Comparison of ENCODE assay signal across 13 mouse cellular contexts in the genomic region with DNA sequence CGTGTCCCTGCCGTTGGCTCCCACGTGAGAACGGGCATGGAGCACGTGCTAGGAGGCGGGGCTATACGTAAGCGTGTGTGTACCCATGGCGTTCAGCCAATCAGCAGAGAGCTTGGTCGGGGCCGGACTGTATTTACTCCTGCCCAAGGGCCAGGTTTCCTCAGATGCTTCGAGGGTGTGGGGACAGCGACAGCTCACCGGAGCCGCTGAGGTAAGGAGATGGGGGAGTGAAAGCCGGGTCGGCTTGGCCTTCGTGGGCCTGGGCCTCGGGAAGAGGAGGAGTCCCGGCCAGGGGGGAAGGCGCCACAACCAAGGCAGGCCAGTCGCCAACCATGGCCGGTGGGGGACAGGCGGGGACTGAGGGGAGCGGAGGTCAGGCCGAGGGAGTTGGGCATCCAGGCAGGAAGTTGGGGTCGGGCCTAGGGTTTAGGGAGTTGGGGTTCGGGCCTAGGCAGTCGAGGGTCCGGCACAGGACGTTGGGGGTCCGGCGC. TPM values are rescaled to one million over a fixed set of nuclear protein-coding genes. Genes with fewer than 3 reads are reported as not detected.
DNase-seq lines count a peak whose midpoint lies in the region; ATAC-seq and TF ChIP-seq lines count a peak whose summit lies in the region.
"Had no signal": no experiment of that assay in that cellular context is flagged by ENCODE, and none has a peak within 500 bp of the region (broad histone marks: within the 10 kb centered on the region; RNA-seq: fewer than 3 reads in every experiment).

A gene (plus strand): TSS at position 68 of the 491 bp plus-strand sequence.

- DNase-seq in hindbrain, postnatal 0 days (ENCODE audit: low spot score): no peak
- peak; percentile 6 for DNase-seq in lung, postnatal 10 days
- DNase-seq in lung, postnatal 4 days: no peak
- no peak for DNase-seq in left cerebral cortex, adult 8-10 months (ENCODE audit: low spot score in 2 of 2)
- DNase-seq in yolk sac, embryonic 10.5 days (ENCODE audit: low spot score): no peak
- DNase-seq: adrenal gland, postnatal 10 days; cerebellum, adult 2 months; liver, embryonic 13.5 days had no signal

- H3K4me2 ChIP-seq in hindbrain, embryonic 13.5 days: no peak within 1 kb of the TSS
- H3K4me2 ChIP-seq in hindbrain, postnatal 0 days (ENCODE audit: low read depth, low read length): no peak within 1 kb of the TSS
- no peak within 1 kb of the TSS for H3K4me2 ChIP-seq in embryonic facial prominence, embryonic 15.5 days (replicated peaks)
- no peak within 1 kb of the TSS for H3K4me2 ChIP-seq in stomach, embryonic 16.5 days (ENCODE audit: low read depth, low read length)
- H3K4me2 ChIP-seq: liver, embryonic 13.5 days had no signal

- no peaks in the 10 kb centered on the region for H3K36me3 ChIP-seq in hindbrain, embryonic 13.5 days
- H3K36me3 ChIP-seq in hindbrain, postnatal 0 days (ENCODE audit: insufficient read depth, low read length): no peaks in the 10 kb centered on the region
- H3K36me3 ChIP-seq in embryonic facial prominence, embryonic 15.5 days: no peaks in the 10 kb centered on the region
- H3K36me3 ChIP-seq in stomach, embryonic 16.5 days (ENCODE audit: control insufficient read depth, insufficient read depth, low read length): no peaks in the 10 kb centered on the region
- H3K36me3 ChIP-seq: G1E; liver, embryonic 13.5 days had no signal

- H3K4me1 ChIP-seq in hindbrain, embryonic 13.5 days (replicated peaks): no peaks in the 10 kb centered on the region
- no peaks in the 10 kb centered on the region for H3K4me1 ChIP-seq in hindbrain, postnatal 0 days (ENCODE audit: insufficient read depth, low read length)
- no peaks in the 10 kb centered on the region for H3K4me1 ChIP-seq in embryonic facial prominence, embryonic 15.5 days
- H3K4me1 ChIP-seq in stomach, embryonic 16.5 days (ENCODE audit: control insufficient read depth, insufficient read depth, low read length): no peaks in the 10 kb centered on the region
- H3K4me1 ChIP-seq: liver, embryonic 13.5 days had no signal

- no peaks in the 10 kb centered on the region for H3K27me3 ChIP-seq in hindbrain, embryonic 13.5 days
- H3K27me3 ChIP-seq in hindbrain, postnatal 0 days (ENCODE audit: insufficient read depth, low read length): no peaks in the 10 kb centered on the region
- H3K27me3 ChIP-seq in embryonic facial prominence, embryonic 15.5 days: no peaks in the 10 kb centered on the region
- H3K27me3 ChIP-seq in stomach, embryonic 16.5 days (ENCODE audit: control insufficient read depth, insufficient read depth, low read length): no peaks in the 10 kb centered on the region
- H3K27me3 ChIP-seq: liver, embryonic 13.5 days had no signal

- H3K9me3 ChIP-seq in hindbrain, embryonic 13.5 days: no peaks in the 10 kb centered on the region
- H3K9me3 ChIP-seq in hindbrain, postnatal 0 days (ENCODE audit: low read length): no peaks in the 10 kb centered on the region
- H3K9me3 ChIP-seq in embryonic facial prominence, embryonic 15.5 days (replicated peaks): no peaks in the 10 kb centered on the region
- no peaks in the 10 kb centered on the region for H3K9me3 ChIP-seq in stomach, embryonic 16.5 days (replicated peaks; ENCODE audit: control insufficient read depth, low read length)
- H3K9me3 ChIP-seq: liver, embryonic 13.5 days had no signal

- 0 out of 2 replicates have a peak, but pooled peaks have one; percentile 43 for ATAC-seq in hindbrain, embryonic 13.5 days (ENCODE audit: low FRiP score)
- ATAC-seq in hindbrain, postnatal 0 days: no peak
- 0 out of 2 replicates have a peak, but pooled peaks have one; percentile 39 for ATAC-seq in embryonic facial prominence, embryonic 15.5 days (ENCODE audit: insufficient number of reproducible peaks, low FRiP score, low TSS enrichment, low read depth)
- ATAC-seq in stomach, embryonic 16.5 days (ENCODE audit: insufficient read depth, low FRiP score): peak; percentile 29; the same call in 1 of the 2 replicates

- no peak within 1 kb of the TSS for H3K4me3 ChIP-seq in hindbrain, embryonic 13.5 days
- no peak within 1 kb of the TSS for H3K4me3 ChIP-seq in hindbrain, postnatal 0 days (ENCODE audit: low read length)
- no peak within 1 kb of the TSS for H3K4me3 ChIP-seq in embryonic facial prominence, embryonic 15.5 days (replicated peaks)
- H3K4me3 ChIP-seq in stomach, embryonic 16.5 days (replicated peaks; ENCODE audit: low read length): no peak within 1 kb of the TSS
- H3K4me3 ChIP-seq: liver, embryonic 13.5 days; myocyte had no signal

- H3K9ac ChIP-seq in hindbrain, embryonic 13.5 days: no peak within 1 kb of the TSS
- H3K9ac ChIP-seq in hindbrain, postnatal 0 days (replicated peaks; ENCODE audit: low read length): no peak within 1 kb of the TSS
- H3K9ac ChIP-seq in embryonic facial prominence, embryonic 15.5 days: no peak within 1 kb of the TSS
- H3K9ac ChIP-seq in stomach, embryonic 16.5 days (ENCODE audit: low read length): no peak within 1 kb of the TSS
- H3K9ac ChIP-seq: liver, embryonic 13.5 days had no signal

- TF ChIP-seq CTCF in hindbrain, postnatal 0 days (IDR thresholded peaks at IDR 0.05; ENCODE audit: low read depth): no peak

- no peak within 1 kb of the TSS for H3K27ac ChIP-seq in hindbrain, embryonic 13.5 days
- no peak within 1 kb of the TSS for H3K27ac ChIP-seq in hindbrain, postnatal 0 days
- H3K27ac ChIP-seq in embryonic facial prominence, embryonic 15.5 days (replicated peaks): no peak within 1 kb of the TSS
- H3K27ac ChIP-seq in stomach, embryonic 16.5 days (ENCODE audit: low read length): no peak within 1 kb of the TSS
- H3K27ac ChIP-seq: liver, embryonic 13.5 days had no signal

- 89% methylated on average over 33 of the region's 33 CpGs for WGBS in hindbrain, embryonic 13.5 days
- 87% methylated on average over 33 of the region's 33 CpGs for WGBS in hindbrain, postnatal 0 days
- 82% methylated on average over 33 of the region's 33 CpGs for WGBS in embryonic facial prominence, embryonic 15.5 days
- WGBS in stomach, embryonic 16.5 days: 80% methylated on average over 33 of the region's 33 CpGs

RNA-seq across cellular contexts. Expression of the gene that starts here (rescaled TPM):
- 0.14 and 0.43 TPM in 2 replicates for polyA plus RNA-seq in hindbrain, embryonic 13.5 days (2015; fragmentation: Nextera tagmentation; extraction: Ambion mirVana)
- total RNA-seq in hindbrain, postnatal 0 days (2014; rRNA removed): not detected in 2 replicates
- 0.47 and 0.50 TPM in 2 replicates for polyA plus RNA-seq in hindbrain, postnatal 0 days (2015; fragmentation: Nextera tagmentation; extraction: Ambion mirVana)
- 0.47 TPM in 1 of 2 replicates, not detected in the other for polyA plus RNA-seq in embryonic facial prominence, embryonic 15.5 days (2015; fragmentation: Nextera tagmentation; extraction: Ambion mirVana)
- not detected in 2 replicates for polyA plus RNA-seq in stomach, embryonic 16.5 days (2015; fragmentation: Nextera tagmentation; extraction: Ambion mirVana)
- 1 to 10 TPM in 1 of 4 experiments, under 1 TPM in 3; 0.63 to 1.3 (median 0.88) TPM for total RNA-seq in left cerebral cortex, adult 8-10 months (2022)
- polyA plus RNA-seq: G1E, myocyte had no signal

Comparison
In these comparisons a context has a peak if more than half of its experiments do, and no peak if none do; other contexts are left out.
1. Peak in ATAC-seq in hindbrain, embryonic 13.5 days; RNA of the gene not detected or under 1 TPM.
2. Peak in ATAC-seq in embryonic facial prominence, embryonic 15.5 days; RNA of the gene not detected or under 1 TPM.
3. Peak in ATAC-seq in stomach, embryonic 16.5 days; RNA of the gene not detected or under 1 TPM.